Mouse (Mus musculus) brain, embryonic 18.5 days (tissue): ENCODE measurements around the gene Cenpj.

Experiments used
- DNase-seq: peaks from one replicate; pipeline ENCODE4 v3.0.0-alpha.2; 2012; ENCODE audit warnings: low read depth, low spot score

Gene Cenpj

GRCm38 (mm10) chr14:56575416-56575815 is at the start of gene Cenpj, which contains the start of gene Parp4:
TSS of gene Cenpj (minus strand) at chr14:56575425.
TSS of gene Parp4 (plus strand) at chr14:56575619.
- no peak for DNase-seq

- no peak for DNase-seq
Observed at GRCm38 (mm10) chr14:56620425-56620824, 45.2 kb upstream of the Cenpj start.

- DNase-seq = no peak
Observed at GRCm38 (mm10) chr14:56617470-56617869, 42.2 kb upstream of the Cenpj start.

- DNase-seq = no peak
Observed at GRCm38 (mm10) chr14:56613212-56613611, 38.0 kb upstream of the Cenpj start.

- no peak for DNase-seq
Observed at GRCm38 (mm10) chr14:56605136-56605535, 29.9 kb upstream of the Cenpj start.

GRCm38 (mm10) chr14:56604438-56604837 is 29.2 kb upstream of the Cenpj start:
- DNase-seq = no peak

- peak; percentile 10 for DNase-seq
Observed at GRCm38 (mm10) chr14:56602069-56602468, 26.8 kb upstream of the Cenpj start.

GRCm38 (mm10) chr14:56598759-56599158 is 23.5 kb upstream of the Cenpj start:
- DNase-seq = no peak

GRCm38 (mm10) chr14:56594811-56595210 is 19.6 kb upstream of the Cenpj start:
- no peak for DNase-seq

- no peak for DNase-seq
Observed at GRCm38 (mm10) chr14:56592191-56592590, 17.0 kb upstream of the Cenpj start.

GRCm38 (mm10) chr14:56582294-56582693 is 7.1 kb upstream of the Cenpj start:
- no peak for DNase-seq

GRCm38 (mm10) chr14:56581117-56581516 is 5.9 kb upstream of the Cenpj start:
- no peak for DNase-seq

GRCm38 (mm10) chr14:56579011-56579410 is 3.8 kb upstream of the Cenpj start:
- DNase-seq = no peak

GRCm38 (mm10) chr14:56575969-56576901 is 1.0 kb upstream of the Cenpj start:
- DNase-seq = no peak

GRCm38 (mm10) chr14:56572546-56572945 is 2.7 kb downstream of the Cenpj start:
- no peak for DNase-seq

GRCm38 (mm10) chr14:56571310-56572093 is 3.7 kb downstream of the Cenpj start:
- peak; percentile 92 for DNase-seq

- no peak for DNase-seq
Observed at GRCm38 (mm10) chr14:56569041-56569440, 6.2 kb downstream of the Cenpj start.

- DNase-seq = no peak
Observed at GRCm38 (mm10) chr14:56567476-56567875, 7.7 kb downstream of the Cenpj start.

- DNase-seq = no peak
Observed at GRCm38 (mm10) chr14:56559134-56559533, 16.1 kb downstream of the Cenpj start.

GRCm38 (mm10) chr14:56554716-56555115 is 20.5 kb downstream of the Cenpj start:
- no peak for DNase-seq

GRCm38 (mm10) chr14:56553331-56553730 is 21.9 kb downstream of the Cenpj start:
- DNase-seq = no peak

GRCm38 (mm10) chr14:56552924-56553323 is 22.3 kb downstream of the Cenpj start:
- DNase-seq = no peak
